Mouse (Mus musculus) midbrain, embryonic 14.5 days (tissue): ENCODE measurements around the gene Zfp473. TPM values are rescaled to one million over a fixed set of nuclear protein-coding genes. Genes with fewer than 3 reads are reported as not detected.

Source experiments
- ATAC-seq: fragments of 200-750 bp; cut with Nextera tagmentation; 2 replicates; pipeline ENCODE4 v1.8.0; 2017; ENCODE audit warnings: moderate number of reproducible peaks, moderate library complexity; ENCODE audit not compliant: low FRiP score, low TSS enrichment
- DNase-seq: peaks from one replicate; pipeline ENCODE4 v3.0.0-alpha.2; 2015
- H3K27ac ChIP-seq: fragments of 300-500 bp; sonication (generic); replicated peaks from 2 replicates; pipeline ENCODE4 v1.5.1; 2014; ENCODE audit warnings: mild to moderate bottlenecking, low read depth, low read length, moderate library complexity
- H3K27me3 ChIP-seq: fragments of 300-500 bp; sonication (generic); 2 replicates; pipeline ENCODE4 v1.6.1; 2014; ENCODE audit warnings: low read length, control low read depth, mixed read lengths; ENCODE audit not compliant: control insufficient read depth, insufficient read depth
- H3K36me3 ChIP-seq: fragments of 300-500 bp; sonication (generic); 2 replicates; pipeline ENCODE4 v1.6.1; 2014; ENCODE audit warnings: low read length, control low read depth; ENCODE audit not compliant: control insufficient read depth, insufficient read depth
- H3K4me1 ChIP-seq: fragments of 300-500 bp; sonication (generic); 2 replicates; pipeline ENCODE4 v1.6.1; 2014; ENCODE audit warnings: mild to moderate bottlenecking, antibody characterized with exemption, low read length, control low read depth; ENCODE audit not compliant: control insufficient read depth, insufficient read depth
- H3K4me2 ChIP-seq: fragments of 300-500 bp; sonication (generic); 2 replicates; pipeline ENCODE4 v1.6.1; 2014; ENCODE audit warnings: mild to moderate bottlenecking, low read length, moderate library complexity
- H3K4me3 ChIP-seq: fragments of 300-500 bp; sonication (generic); replicated peaks from 2 replicates; pipeline ENCODE4 v1.5.1; 2014; ENCODE audit warnings: low read depth, low read length
- H3K9ac ChIP-seq: fragments of 300-500 bp; sonication (generic); replicated peaks from 2 replicates; pipeline ENCODE4 v1.6.1; 2014; ENCODE audit warnings: mild to moderate bottlenecking, low read length, moderate library complexity
- H3K9me3 ChIP-seq: fragments of 300-500 bp; sonication (generic); 2 replicates; pipeline ENCODE4 v1.6.1; 2016; ENCODE audit warnings: low read length, control low read depth, mixed read lengths; ENCODE audit not compliant: control insufficient read depth
- WGBS: fragments of 180-500 bp; shearing (Covaris S2); extraction: QIAGEN DNeasy Blood & Tissue Kit; methylation state at CpG from one replicate; pipeline ENCODE4 v1.1.7; 2014; 5-methylcytosine and 5-hydroxymethylcytosine counted together
- polyA plus RNA-seq: library from polyadenylated mRNA; unstranded; fragments of >200 nt; fragmentation: Nextera tagmentation; extraction: Ambion mirVana; gene quantifications from 2 replicates; pipeline ENCODE4 v1.2.1, GENCODE M21; 2014

The Zfp473 gene
- polyA plus RNA-seq, 1 experiment from 2014 or later: 0.89 TPM

GRCm38 (mm10) chr7:44706322-44706721 is 44.5 kb downstream of the Zfp473 start:
- DNase-seq: no peak
- no peak for ATAC-seq
- Histone ChIP-seq H3K27ac (no peak overlapping the region), H3K9ac (no peak overlapping the region), H3K4me1 (no peaks in the 10 kb centered on the region), H3K27me3 (no peaks in the 10 kb centered on the region), H3K36me3 (no peaks in the 10 kb centered on the region), H3K9me3 (no peaks in the 10 kb centered on the region), H3K4me2 (no peak overlapping the region), H3K4me3 (no peak overlapping the region)

DNA sequence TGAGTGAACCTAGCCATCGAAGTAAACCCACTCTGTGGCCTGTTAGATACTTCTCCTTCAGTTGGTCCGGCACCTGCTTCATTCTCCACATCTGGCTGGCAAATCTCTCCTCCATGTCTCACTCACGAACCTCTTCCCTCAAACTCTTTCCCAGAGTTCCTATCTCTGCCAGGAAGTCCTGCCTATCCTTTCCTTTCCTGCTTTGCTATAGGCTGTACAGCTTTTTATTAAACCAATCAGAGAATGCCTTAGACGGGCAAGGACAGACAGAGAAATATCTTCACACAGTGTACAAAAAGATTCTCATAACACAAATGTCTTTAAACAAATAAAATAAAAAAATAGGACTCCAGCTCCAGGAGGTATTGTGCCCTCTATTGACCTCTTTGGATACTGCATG is 45.8 kb downstream of the Zfp473 start:
- no peak overlapping the region for H3K9ac ChIP-seq
- no peaks in the 10 kb centered on the region for H3K9me3 ChIP-seq
- H3K27me3 ChIP-seq: no peaks in the 10 kb centered on the region
- H3K4me2 ChIP-seq: no peak overlapping the region
- WGBS: 90% methylated on average over 4 of the region's 4 CpGs
- DNase-seq (no peak), ATAC-seq (no peak)
- no peak overlapping the region for H3K4me3 ChIP-seq
- no peak overlapping the region for H3K27ac ChIP-seq
- H3K4me1 ChIP-seq: no peaks in the 10 kb centered on the region
- H3K36me3 ChIP-seq: no peaks in the 10 kb centered on the region

DNA sequence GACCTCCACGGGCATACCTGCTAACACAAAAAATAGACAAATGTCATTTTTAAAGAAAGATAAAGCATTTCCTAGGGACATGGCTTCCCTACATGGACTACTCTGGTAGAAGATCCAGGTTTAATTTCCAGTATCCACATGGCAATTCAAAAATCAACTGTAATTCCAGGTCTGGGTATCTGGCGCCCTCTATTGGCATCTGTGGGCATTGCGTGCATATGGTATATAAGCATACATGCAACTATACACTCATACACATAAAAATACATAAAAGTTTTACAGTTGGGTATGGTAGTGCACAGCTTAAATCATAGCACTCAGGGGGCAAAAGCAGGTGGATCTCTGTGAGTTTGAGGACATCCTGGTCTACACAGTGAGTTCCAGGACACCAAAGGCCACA is 46.5 kb downstream of the Zfp473 start:
- no peak overlapping the region for H3K4me2 ChIP-seq
- H3K4me1 ChIP-seq: no peaks in the 10 kb centered on the region
- DNase-seq (peak; percentile 61), ATAC-seq (no peak)
- no peak overlapping the region for H3K4me3 ChIP-seq
- 56% methylated on average over 3 of the region's 3 CpGs for whole genome bisulfite sequencing
- no peaks in the 10 kb centered on the region for H3K36me3 ChIP-seq
- no peaks in the 10 kb centered on the region for H3K9me3 ChIP-seq
- no peaks in the 10 kb centered on the region for H3K27me3 ChIP-seq
- no peak overlapping the region for H3K27ac ChIP-seq
- no peak overlapping the region for H3K9ac ChIP-seq

- Histone ChIP-seq H3K4me1 (no peaks in the 10 kb centered on the region), H3K4me2 (no peak overlapping the region), H3K36me3 (no peaks in the 10 kb centered on the region), H3K27me3 (no peaks in the 10 kb centered on the region), H3K9me3 (no peaks in the 10 kb centered on the region), H3K27ac (no peak overlapping the region), H3K9ac (no peak overlapping the region), H3K4me3 (no peak overlapping the region)
- DNase-seq: no peak
- no peak for ATAC-seq
- 81% methylated on average over 8 of the region's 8 CpGs for WGBS
Measured at GRCm38 (mm10) chr7:44702985-44703384, 47.9 kb downstream of the Zfp473 start.

DNA sequence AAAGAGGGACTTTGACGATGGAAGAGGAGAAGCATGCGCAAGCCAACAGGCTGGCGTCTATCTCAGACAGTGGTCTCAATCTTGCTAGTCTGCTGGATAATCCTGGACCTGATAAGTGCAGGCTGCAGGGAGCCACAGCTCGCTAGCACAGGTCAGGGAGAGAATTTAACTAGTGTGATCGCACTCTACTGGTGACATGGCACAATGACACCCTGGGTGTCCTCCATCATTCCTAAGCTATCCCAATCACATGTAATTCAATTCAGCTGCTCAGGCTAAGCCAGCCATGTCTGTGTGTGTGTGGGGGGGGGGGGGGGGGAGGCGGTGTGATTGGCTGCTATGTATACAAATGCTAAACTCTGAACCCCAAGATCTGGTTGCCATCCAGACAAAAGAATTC is 48.9 kb downstream of the Zfp473 start:
- DNase-seq (peak; percentile 71), ATAC-seq (0 out of 2 replicates have a peak, but pooled peaks have one; percentile 50)
- Histone ChIP-seq H3K9ac (no peak overlapping the region), H3K36me3 (no peaks in the 10 kb centered on the region), H3K27me3 (no peaks in the 10 kb centered on the region), H3K4me3 (no peak overlapping the region), H3K4me2 (no peak overlapping the region), H3K4me1 (no peaks in the 10 kb centered on the region), H3K9me3 (no peaks in the 10 kb centered on the region), H3K27ac (no peak overlapping the region)
- 5% methylated on average over 6 of the region's 6 CpGs for WGBS

DNA sequence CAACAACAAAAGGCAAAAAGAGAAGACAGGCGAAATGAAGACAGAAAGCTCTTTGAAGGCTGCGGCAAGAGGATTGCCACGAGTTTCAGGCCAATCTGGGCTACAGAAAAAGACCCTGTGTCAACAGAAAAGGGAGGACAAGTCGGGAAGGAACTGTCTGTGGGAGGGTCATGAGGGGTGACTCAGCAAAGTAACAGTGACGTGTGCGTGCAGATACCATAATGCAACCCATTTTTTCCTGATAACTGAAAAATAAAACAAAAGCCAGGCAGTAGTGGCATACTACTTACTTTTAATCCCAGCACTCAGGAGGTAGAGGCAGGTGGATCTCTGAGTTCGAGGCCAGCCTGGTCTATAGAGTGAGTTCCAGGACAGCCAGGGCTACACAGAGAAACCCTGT is 52.9 kb downstream of the Zfp473 start:
- Histone ChIP-seq H3K9ac (no peak overlapping the region), H3K27me3 (no peaks in the 10 kb centered on the region), H3K9me3 (no peaks in the 10 kb centered on the region), H3K36me3 (no peaks in the 10 kb centered on the region), H3K4me1 (no peaks in the 10 kb centered on the region), H3K4me3 (no peak overlapping the region), H3K27ac (no peak overlapping the region), H3K4me2 (no peak overlapping the region)
- WGBS: 67% methylated on average over 7 of the region's 7 CpGs
- DNase-seq: no peak
- no peak for ATAC-seq

DNA sequence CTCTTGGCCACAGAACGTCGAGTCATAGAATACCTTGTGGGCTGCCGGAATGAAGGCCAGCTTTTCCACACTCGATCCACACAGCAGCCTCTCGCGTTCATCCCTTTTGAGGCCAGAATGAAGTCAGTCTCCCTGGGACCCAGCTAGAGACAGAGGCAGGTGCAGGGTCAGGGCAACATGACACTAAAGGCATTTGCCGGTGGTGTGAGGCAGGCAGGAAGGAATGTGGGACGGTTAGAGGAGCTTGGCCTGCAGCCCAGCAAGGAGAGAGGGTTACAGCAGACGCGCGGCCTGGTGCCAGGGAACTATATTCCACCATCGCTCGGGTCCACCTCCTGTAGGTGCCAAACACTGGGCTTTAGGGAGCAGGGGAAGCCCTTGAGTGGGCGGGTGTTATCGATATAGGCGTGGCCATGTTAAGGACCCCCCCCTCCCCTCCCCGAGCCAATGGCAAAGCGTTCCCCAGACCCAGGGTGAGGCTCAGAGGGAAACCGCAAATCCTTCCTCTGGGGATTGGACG is 53.6 kb downstream of the Zfp473 start:
- H3K9me3 ChIP-seq: no peaks in the 10 kb centered on the region
- 18% methylated on average over 20 of the region's 20 CpGs for WGBS
- ATAC-seq (no peak; the same call in 1 of the 2 replicates), DNase-seq (peak; percentile 14)
- no peaks in the 10 kb centered on the region for H3K27me3 ChIP-seq
- H3K4me3 ChIP-seq: no peak overlapping the region
- H3K4me2 ChIP-seq: no peak overlapping the region
- no peaks in the 10 kb centered on the region for H3K4me1 ChIP-seq
- no peak overlapping the region for H3K9ac ChIP-seq
- no peak overlapping the region for H3K27ac ChIP-seq
- H3K36me3 ChIP-seq: no peaks in the 10 kb centered on the region

GRCm38 (mm10) chr7:44695223-44695622 is 55.6 kb downstream of the Zfp473 start:
- no peaks in the 10 kb centered on the region for H3K27me3 ChIP-seq
- H3K27ac ChIP-seq: no peak overlapping the region
- no peak overlapping the region for H3K4me3 ChIP-seq
- no peaks in the 10 kb centered on the region for H3K9me3 ChIP-seq
- DNase-seq (no peak), ATAC-seq (no peak)
- H3K36me3 ChIP-seq: no peaks in the 10 kb centered on the region
- no peak overlapping the region for H3K4me2 ChIP-seq
- 92% methylated on average over 4 of the region's 4 CpGs for WGBS
- no peak overlapping the region for H3K9ac ChIP-seq
- H3K4me1 ChIP-seq: no peaks in the 10 kb centered on the region

DNA sequence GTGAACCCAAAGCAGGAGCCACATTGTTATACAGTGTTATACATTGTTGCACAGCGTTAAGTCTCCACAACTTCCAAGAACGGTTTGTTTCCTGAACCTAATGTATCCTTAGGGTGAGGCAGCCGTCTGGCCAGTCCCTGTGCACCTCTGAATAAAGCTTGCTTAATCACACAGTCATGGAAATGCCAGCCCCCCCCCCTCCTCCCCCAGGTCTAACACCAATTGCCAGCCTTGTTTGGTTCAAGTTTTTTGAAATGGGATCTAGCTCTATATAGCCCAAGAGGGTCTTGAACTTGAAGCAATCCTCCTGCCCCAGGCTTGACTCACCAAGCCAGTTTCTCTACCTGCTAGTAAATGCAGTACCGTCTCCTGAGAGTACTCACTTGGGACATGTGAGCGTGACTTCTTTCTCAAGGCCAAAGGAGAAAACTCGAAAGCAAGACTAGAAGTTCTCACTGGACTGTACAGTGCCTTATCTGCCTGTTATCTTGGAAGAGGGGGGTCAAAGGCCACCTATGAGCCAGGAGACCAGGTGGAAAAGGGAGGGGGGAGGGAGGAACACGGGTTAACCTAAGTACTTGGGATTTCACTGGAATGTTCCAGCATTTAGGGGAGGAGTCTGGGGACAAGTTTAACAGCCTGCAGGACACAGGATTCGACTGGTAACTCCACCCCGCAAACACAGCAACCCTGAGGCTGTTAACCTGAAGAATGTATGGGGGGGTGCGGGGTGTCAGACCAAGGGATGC is 57.2 kb downstream of the Zfp473 start:
- Histone ChIP-seq H3K4me1 (no peaks in the 10 kb centered on the region), H3K4me3 (no peak overlapping the region)
- 82% methylated on average over 10 of the region's 10 CpGs for WGBS

More for the DNA sequence above, 57.2 kb downstream of the Zfp473 start:
- no peaks in the 10 kb centered on the region for H3K27me3 ChIP-seq
- H3K36me3 ChIP-seq: no peaks in the 10 kb centered on the region
- no peak overlapping the region for H3K27ac ChIP-seq
- ATAC-seq (no peak), DNase-seq (no peak)
- H3K4me2 ChIP-seq: no peak overlapping the region
- H3K9ac ChIP-seq: no peak overlapping the region
- no peaks in the 10 kb centered on the region for H3K9me3 ChIP-seq
